Comparison of ENCODE assay signal across 8 mouse cellular contexts in the genomic region with DNA sequence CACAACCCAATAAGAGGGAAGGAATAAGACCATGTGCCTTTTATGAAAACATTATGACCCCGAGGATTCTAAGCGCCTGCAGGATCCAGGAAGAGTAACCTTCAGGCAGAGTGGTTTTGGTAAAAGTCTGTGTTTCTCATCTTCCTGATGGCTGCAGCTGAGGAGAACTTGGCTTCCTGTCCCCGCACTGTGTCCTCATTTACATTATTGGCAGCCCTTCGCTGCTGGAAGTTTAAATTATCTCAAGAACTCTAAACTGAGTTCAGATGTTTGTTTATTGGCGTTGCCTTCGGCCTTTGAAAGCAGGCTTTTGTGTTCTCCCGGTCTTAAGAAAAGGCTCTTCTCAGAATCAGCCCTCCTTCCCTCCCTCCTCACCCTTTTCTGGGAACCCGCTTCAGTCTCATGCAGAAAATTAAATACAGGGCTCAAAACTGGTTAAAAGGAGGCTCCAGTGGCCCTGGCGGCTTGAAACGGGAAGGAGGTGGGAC.
DNase-seq lines count a peak whose midpoint lies in the region; ATAC-seq and TF ChIP-seq lines count a peak whose summit lies in the region.

No protein-coding gene starts in this region.

- TF ChIP-seq CTCF in layer of hippocampus, adult 2 months (conservative IDR thresholded peaks at IDR 0.05), result no peak
- TF ChIP-seq CTCF in midbrain, postnatal 0 days (IDR thresholded peaks at IDR 0.05), result no peak

- H3K4me3 ChIP-seq in layer of hippocampus, adult 2 months, result peak overlapping the region; percentile 73
- H3K4me3 ChIP-seq in embryonic facial prominence, embryonic 13.5 days, result peak overlapping the region; percentile 51
- H3K4me3 ChIP-seq in hindbrain, embryonic 16.5 days (ENCODE audit: low read length), result peak overlapping the region; percentile 54
- peak overlapping the region; percentile 68 for H3K4me3 ChIP-seq in midbrain, postnatal 0 days (ENCODE audit: low read depth, low read length)

- H3K4me2 ChIP-seq in embryonic facial prominence, embryonic 13.5 days, result peak overlapping the region; percentile 85
- peak overlapping the region; percentile 58 for H3K4me2 ChIP-seq in hindbrain, embryonic 16.5 days (ENCODE audit: low read length)
- H3K4me2 ChIP-seq in midbrain, postnatal 0 days (ENCODE audit: low read depth, low read length, poor library complexity, severe bottlenecking), result peak overlapping the region; percentile 65

- H3K9ac ChIP-seq in embryonic facial prominence, embryonic 13.5 days, result peak overlapping the region; percentile 72
- H3K9ac ChIP-seq in hindbrain, embryonic 16.5 days (ENCODE audit: low read depth, low read length), result peak overlapping the region; percentile 74
- peak overlapping the region; percentile 81; the same call in 1 of the 2 replicates for H3K9ac ChIP-seq in midbrain, postnatal 0 days (replicated peaks; ENCODE audit: low read length, poor library complexity, severe bottlenecking)

- intact Hi-C loops in left cerebral cortex, postnatal 25 days (cut with DNase I), result loop anchor here (1.0 to 5.0 kb wide), 3 partner anchors 57 to 159 kb away; no protein-coding TSS in a partner anchor

- DNase-seq in layer of hippocampus, adult 2 months (ENCODE audit: low spot score in 2 of 2), result no peak
- DNase-seq in layer of hippocampus, postnatal 36 days, result no peak
- peak; percentile 41 for DNase-seq in midbrain, postnatal 0 days (ENCODE audit: low spot score)
- DNase-seq in spleen, postnatal 10 days (ENCODE audit: low spot score in 2 of 2), result no peak
- no peak for DNase-seq in left cerebral cortex, postnatal 25 days (ENCODE audit: low spot score in 2 of 2)
- no peak for DNase-seq in retina, embryonic 14.5 days (ENCODE audit: low spot score)

- 0 out of 2 replicates have a peak, but pooled peaks cover 5% of the 10 kb centered on the region for H3K27me3 ChIP-seq in embryonic facial prominence, embryonic 13.5 days
- H3K27me3 ChIP-seq in hindbrain, embryonic 16.5 days (replicated peaks; ENCODE audit: control insufficient read depth, insufficient read depth, low read length), result no peaks in the 10 kb centered on the region
- no peaks in the 10 kb centered on the region for H3K27me3 ChIP-seq in midbrain, postnatal 0 days (ENCODE audit: insufficient read depth, low read length)

- peaks cover 28% of the 10 kb centered on the region for H3K4me1 ChIP-seq in embryonic facial prominence, embryonic 13.5 days
- peaks cover 34% of the 10 kb centered on the region for H3K4me1 ChIP-seq in hindbrain, embryonic 16.5 days (ENCODE audit: control insufficient read depth, insufficient read depth, low read depth, low read length)
- peaks cover 11% of the 10 kb centered on the region for H3K4me1 ChIP-seq in midbrain, postnatal 0 days (ENCODE audit: insufficient read depth, low read length)

- H3K9me3 ChIP-seq in embryonic facial prominence, embryonic 13.5 days, result no peaks in the 10 kb centered on the region
- no peaks in the 10 kb centered on the region for H3K9me3 ChIP-seq in hindbrain, embryonic 16.5 days (ENCODE audit: control insufficient read depth, low read length)
- H3K9me3 ChIP-seq in midbrain, postnatal 0 days (ENCODE audit: low read length), result no peaks in the 10 kb centered on the region

- 2% methylated on average over 10 of the region's 10 CpGs for WGBS in embryonic facial prominence, embryonic 13.5 days
- 4% methylated on average over 10 of the region's 10 CpGs for WGBS in hindbrain, embryonic 16.5 days
- WGBS in midbrain, postnatal 0 days, result 1% methylated on average over 10 of the region's 10 CpGs

- no peaks in the 10 kb centered on the region for H3K36me3 ChIP-seq in embryonic facial prominence, embryonic 13.5 days
- no peaks in the 10 kb centered on the region for H3K36me3 ChIP-seq in hindbrain, embryonic 16.5 days (ENCODE audit: control insufficient read depth, insufficient read depth, low read length)
- H3K36me3 ChIP-seq in midbrain, postnatal 0 days (ENCODE audit: insufficient read depth, low read length), result no peaks in the 10 kb centered on the region

- peak overlapping the region; percentile 95 for H3K27ac ChIP-seq in layer of hippocampus, adult 2 months
- peak overlapping the region; percentile 83 for H3K27ac ChIP-seq in embryonic facial prominence, embryonic 13.5 days
- H3K27ac ChIP-seq in hindbrain, embryonic 16.5 days (ENCODE audit: low read depth, low read length), result peak overlapping the region; percentile 86
- peak overlapping the region; percentile 83 for H3K27ac ChIP-seq in midbrain, postnatal 0 days (ENCODE audit: low read depth, low read length)

- ATAC-seq in embryonic facial prominence, embryonic 13.5 days (ENCODE audit: insufficient number of reproducible peaks, insufficient read depth, low FRiP score, low TSS enrichment, low read depth), result peak; percentile 5; the same call in 1 of the 2 replicates
- ATAC-seq in hindbrain, embryonic 16.5 days, result peak; percentile 12
- peak; percentile 11; the same call in 1 of the 2 replicates for ATAC-seq in midbrain, postnatal 0 days (ENCODE audit: low FRiP score)
